Mouse (Mus musculus): ENCODE measurements at regions not wholly inside any gene's neighbourhood (a gene's known extent, or its start where the extent isn't known, plus 50 kb on each side); places are given as distances from the start of the nearest gene placed in this dataset.

- TF ChIP-seq POLR2A (IDR thresholded peaks at IDR 0.05; ENCODE audit: extremely low read depth, insufficient read depth, low read length) (no peak), CTCF (IDR thresholded peaks at IDR 0.05; ENCODE audit: low read depth, low read length) (no peak)
These were observed 783.5 kb downstream of the Cypt12 start for GRCm38 (mm10) chr3:18731674-18732073.
